Mouse (Mus musculus): ENCODE results near the gene Aatk.

The Aatk gene

DNA sequence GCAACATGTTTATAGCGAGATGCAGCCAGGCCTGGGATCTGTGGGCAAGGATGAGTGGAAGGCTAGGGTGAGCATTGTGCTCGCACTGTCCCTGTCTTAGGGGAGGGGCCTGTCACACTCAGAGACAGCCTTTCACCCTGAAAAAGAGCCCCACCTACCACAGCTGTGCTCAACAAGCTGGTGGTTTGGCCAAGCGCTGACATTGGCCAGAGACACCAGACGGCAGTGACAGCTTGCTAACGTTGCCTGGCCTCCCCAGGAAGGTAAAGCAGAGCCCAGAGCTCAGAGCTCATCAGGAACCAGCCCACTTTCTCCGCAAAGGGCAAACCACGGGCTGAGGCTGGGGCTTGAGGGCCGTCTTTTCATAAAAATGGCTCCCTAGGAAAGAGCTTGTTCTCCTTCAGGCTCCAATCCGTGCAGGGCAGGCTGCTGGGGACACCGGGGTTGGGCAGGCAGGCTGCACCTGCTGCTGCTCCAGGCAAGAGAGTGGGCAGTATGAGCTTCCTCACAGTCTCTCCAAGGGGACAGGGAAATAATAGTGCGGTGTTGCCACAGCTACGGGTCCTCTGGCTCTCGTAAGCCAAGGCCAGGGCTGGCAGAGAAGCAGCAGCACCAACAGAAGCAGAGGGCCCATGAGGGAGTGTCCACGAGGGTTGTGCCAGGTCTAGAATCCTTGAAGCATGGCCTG is 4.3 kb upstream of the Aatk start:
- no peak for DNase-seq

DNA sequence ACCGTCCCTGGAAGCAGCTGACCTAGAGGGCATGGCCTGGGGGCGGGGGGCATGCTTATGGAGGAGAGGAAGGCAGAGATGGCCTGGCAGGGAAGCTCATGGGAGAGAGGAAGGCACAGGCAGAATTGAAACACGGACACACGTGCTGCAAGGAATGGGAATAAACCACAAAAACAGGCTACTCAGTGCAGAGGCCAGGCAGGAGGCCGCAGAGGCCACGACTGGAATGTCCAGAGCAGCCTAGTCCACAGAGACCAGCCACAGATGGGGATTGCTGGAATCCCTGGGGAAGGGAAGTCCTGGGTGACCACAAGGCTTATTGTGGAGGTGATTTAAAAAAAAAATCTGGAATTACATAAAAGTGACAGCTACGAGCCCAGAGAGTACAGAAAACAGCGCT is 2.1 kb upstream of the Aatk start:
- no peak for DNase-seq

DNA sequence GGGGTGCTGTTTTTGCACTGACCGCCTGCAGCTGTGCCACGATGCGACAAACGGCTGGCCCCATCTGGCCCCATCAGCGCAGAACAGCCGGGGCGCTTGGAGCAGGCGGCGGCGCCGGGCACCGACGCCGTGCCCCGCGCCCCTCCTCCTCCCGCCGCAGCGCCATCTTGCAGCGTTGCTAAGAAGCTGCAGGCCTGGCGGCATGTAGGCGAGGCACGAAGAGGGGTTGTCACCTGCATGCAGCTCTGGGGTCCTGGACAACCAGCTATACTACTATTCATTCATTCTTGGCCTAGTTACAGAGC is 1.2 kb upstream of the Aatk start:
- peak; percentile 30 for DNase-seq

DNA sequence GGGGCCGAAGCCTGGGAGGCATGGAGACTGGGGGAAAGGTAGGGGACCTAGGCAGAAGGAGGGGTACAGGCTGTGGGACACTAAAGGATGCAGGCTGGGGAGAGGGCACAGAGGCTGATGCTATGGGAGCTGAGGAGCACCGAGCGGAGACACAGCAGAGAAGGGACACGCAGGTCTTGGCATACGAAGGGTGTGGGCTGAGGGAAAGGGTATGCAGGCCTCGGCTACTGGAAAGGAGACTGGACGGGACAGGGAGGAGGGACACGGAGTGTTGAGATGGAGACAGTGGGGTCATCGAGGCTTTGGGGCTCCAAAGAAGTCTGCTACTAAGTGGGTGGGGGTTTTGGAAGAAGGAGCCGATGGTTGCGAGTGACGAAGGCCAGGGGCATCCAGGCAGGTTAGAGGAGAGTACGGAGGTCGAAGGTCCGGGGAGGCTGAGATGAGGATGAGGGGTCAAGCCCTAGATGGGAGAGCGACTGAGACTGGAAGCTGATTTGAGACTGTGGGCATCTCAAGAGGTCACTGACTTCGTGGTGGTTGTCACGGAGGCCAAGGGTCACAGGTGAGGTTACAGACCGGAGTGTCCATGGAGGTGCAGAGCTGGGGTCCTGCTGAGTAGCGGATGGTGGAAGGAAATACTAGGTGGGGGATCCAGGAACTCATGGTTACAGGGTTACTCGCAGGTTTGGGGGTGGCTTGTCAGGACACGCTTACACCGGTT is 724 bp upstream of the Aatk start:
- no peak for DNase-seq

DNA sequence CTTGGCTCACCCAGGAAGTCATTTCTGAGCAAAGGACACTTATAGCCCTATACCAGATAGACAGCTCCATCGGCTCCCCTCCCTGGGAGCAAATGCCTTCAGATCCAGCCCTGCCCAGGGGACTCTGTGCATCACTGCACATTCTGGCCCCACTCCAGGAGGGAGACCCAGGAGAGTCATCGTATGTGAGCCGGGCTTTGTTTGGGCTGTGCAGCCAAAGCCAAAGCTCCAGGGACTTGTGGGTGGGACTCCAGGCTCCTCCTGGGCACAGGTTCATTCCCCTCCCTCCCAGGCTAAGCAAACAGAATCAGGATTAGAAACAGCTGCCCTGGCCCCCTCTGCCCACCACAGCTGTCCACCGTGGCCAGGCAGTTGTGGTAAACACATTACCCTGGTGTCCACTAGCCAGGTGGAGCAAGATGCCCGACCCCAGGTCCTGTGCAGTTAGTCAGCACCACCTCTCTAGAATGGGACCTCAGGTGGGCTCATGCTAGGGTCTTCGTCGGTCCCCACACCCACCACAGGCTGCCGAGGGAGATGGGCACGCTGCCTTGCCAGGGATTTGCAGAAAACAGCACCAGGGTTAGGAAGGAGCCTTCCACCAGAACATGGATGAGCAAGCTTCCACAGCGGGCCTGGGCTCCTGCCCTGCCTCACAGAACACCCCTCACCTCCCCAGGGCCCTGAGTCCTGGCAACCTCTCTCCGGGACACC is 971 bp downstream of the Aatk start:
- DNase-seq: no peak

DNA sequence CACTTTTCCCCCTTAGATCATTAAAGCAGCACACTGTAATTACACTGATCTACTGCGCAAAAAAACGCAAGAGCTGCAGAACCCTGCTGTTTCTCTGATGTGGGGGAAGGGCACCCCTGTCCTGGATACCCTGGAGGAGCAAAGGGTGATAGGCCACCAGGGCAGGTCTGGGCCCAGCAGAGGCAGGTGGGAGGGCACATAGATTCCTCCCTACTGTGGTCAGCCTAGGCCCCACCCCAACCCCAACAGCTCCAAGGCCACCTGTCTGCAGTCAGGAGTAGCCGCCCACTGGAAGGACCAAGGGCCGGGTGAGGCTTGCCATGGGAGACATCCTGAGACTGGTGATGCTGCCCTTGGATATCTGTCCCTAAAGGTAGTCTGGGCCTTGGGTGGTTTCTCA is 1.6 kb downstream of the Aatk start:
- no peak for DNase-seq

DNA sequence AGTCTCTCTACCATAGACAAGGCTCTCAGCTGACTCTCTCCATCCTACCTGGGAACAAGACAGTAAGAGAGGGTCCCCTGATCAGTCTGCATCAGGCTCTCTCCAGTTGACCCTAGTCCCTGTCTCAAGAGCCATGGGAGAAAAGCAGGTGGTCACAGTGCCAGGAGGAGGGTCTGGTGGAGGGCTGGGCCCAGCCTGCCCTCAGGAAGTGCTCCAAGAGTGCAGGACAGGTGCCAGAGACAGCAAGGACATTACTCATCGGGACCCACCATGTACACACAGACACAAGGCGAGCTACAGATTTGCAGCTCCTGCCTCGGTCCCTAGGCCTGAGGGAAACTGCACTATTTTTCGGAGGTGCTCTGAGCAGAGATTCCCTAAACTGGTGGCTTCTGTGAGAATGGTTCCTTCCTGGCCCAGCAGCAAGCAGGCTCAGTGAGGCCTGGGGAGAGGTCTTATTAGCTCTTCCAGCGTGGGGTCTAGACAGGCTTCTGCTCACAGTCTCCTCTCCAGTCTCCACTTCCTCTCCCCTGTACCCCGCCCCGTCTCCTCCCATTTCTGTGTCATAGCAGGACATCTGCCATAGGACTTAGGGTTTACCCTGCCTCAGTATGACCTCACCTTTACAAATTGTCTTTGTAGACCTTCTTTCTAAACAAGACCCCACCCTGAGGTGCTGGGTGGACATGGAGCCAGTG is 4.7 kb downstream of the Aatk start:
- DNase-seq: no peak

DNA sequence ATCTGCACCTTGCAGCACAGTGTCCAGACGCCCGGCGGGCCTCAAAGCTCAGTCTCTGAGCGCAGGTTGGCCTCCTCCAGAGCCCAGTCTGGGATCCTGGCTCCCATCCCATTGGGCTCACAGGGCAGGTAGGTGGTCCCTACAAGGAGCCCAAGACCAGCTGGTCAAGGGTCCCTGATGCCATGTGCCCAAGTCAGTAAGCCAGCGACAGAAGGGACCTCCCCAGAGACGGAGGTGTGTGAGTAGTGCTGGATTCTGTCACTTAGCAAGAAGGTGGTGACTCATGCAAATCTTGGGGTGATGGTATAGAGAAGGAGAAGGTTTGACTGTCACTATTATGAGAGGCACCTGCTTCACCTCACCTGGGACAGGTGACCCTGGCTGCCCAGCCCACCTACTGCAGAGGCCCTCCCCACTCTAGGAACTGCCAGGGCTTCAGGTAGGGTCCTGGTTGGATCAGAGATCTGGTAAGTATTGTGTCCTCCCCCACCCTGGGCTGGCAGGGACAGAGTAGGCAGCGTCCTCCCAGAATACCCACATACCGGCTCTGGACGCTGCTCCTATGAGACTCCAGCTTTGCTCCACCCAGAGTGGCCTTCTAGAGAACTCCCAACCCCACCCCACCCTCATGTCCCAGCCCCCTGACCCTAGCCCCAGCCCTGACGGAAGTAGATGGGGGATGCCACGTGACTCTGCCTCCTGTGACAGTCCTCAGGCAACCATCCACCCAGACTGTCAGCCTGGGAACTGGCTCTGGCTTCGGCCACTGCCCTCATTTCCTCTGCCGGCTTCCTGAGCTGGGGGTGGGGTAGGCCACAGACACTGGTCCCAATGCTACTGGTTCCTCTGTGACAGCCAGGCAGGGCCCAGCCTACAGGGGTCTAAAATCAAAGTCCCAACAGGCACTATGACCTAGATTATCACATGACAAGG is 5.5 kb downstream of the Aatk start:
- DNase-seq: no peak

DNA sequence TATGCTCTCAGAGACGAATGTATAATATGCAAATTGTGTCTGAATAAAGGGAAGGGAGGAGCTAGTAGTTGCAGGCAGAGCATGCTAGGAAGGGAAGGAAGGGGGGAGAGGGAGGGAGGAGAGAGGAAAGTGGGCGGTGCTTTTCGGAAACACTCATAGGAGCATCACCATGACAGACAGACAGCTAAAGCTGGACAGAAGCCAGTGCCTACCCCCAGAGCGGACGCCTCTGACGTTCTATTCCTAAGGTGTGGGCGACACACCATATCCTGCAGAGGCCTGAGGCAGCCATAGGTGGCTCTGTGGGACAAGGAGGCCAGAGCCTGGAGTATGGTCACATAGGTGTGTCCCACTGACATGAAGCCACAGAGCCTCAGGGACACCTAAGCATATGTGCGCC is 6.5 kb downstream of the Aatk start:
- DNase-seq: no peak

DNA sequence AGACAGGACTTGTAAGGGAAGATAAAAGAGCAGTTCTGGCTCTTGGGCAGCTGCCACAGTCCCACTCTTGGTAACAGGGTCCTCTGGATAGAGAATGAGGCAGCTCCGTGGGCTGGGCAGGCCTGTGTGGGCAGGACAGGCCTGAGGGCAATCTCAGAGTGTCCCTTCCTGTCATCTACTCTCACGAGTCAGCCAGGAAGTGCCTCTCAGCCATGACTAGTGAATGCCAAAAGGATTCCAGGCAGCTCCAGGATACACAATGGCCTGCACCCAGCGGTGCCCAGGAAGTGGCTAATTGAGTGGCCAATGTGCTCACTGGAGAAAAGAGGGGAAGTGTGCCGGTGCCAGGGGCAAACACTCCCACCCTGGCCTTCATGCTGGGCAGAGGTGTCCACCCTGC is 7.4 kb downstream of the Aatk start:
- no peak for DNase-seq

DNA sequence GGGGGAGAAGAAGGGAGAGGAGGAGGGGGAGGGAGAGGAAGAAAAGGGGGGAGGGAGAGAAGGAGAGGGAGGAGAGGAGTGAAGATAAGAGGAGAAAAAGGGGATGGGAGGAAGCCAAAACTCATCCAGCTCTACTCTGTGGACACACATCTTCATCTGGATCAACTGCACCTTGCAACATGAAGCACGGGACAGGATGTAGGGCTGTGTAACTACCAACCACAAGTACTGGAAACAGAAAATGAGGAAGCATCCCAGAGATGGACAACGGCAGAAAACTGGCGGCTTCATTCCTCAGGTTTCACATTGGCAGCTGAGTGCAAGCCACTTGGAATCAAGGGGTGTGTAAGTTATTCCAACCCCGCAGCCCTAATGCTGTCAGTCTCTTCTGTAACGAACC is 12.2 kb downstream of the Aatk start:
- no peak for DNase-seq

DNA sequence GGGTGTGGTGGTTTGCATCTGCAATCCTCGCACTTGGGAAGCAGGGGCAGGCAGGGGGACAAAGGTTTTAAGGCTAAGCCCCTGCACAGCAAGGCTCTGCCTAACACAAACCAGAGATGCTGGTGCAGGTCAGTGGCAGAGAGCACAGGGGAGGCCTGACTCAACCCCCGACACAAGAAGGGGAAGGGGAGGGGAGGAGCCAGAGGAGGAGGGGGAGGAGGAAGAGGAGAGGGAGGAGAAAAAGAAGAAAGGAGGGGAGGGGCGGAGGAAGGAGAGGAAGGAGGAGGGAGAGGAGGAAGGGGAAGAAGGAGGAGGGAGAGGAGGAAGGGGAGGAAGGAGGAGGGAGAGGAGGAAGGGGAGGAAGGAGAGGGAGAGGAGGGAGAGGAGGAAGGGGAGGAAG is 12.7 kb downstream of the Aatk start:
- no peak for DNase-seq

DNA sequence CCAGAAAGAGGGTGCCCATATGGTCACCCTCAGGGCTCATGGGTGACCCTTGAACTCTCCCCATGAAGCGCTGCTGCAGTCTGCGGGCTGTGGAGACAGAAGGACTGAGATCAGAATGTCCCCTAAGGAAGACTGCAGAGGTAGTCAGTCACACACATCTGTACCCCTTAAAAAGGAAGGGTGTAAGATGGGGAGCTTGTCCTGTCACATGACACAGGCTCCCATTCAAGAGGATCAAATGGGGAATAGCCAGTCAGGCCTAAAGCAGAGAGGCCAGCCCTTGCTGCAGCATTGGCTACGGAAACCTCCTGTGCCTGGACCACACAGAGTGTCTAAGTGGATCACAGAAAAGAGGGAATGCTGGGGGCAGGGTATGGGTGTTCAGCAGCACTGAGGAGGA is 13.5 kb downstream of the Aatk start:
- no peak for DNase-seq

DNA sequence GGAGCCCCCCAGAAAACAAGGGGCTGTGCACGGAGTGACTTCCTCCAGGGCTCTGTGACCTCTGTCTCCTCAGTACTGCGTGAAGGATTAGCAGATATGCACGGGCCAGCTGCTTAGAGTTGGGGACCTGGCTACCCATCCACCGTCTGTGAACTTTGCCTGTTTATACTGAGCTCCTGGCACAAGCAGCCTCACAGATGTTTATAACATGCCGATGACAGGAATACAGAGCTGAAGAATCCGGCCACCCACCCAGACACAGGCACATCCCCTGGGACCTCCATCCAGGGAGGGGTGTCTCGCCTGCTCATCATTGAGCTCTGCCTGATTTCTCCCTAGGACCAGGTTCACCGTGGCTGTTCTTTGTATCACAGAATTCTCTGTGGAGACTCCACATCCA is 14.9 kb downstream of the Aatk start:
- no peak for DNase-seq

DNA sequence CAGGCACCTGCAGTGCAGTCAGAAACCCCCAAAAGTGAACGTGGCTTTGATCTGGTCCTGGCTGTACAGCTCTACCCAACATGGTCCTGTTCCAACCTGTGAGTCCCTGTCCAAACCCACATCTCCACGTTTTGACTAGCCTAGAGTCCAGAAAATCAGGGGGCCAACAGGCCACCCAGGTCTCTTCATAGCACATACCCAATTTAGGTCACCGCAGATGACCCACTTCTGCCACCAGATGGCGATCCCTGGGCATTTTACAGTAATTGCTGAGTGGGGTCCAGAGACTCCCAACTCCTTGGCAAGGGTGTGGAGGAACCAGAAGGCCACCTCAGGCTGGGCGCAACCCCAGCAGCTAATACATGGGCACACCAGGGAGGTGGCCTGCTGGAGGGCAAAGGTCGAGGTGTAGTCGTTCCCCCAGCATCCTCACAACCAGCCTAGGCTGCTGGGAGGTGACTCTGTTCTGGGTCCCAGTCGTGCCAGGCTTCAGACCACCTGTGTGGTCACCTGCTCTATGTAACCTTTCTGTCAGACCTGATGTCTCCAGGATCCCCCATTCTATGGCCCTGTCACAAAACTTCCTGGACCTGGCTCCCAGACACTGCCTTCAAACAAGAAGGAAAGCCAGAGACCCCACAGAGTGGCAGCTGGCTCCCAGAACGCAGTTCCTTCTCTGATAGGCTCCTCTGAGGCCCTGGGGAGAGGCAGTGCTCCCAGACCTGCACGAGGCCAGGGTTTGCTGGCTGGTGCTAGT is 16.6 kb downstream of the Aatk start:
- peak; percentile 32 for DNase-seq

DNA sequence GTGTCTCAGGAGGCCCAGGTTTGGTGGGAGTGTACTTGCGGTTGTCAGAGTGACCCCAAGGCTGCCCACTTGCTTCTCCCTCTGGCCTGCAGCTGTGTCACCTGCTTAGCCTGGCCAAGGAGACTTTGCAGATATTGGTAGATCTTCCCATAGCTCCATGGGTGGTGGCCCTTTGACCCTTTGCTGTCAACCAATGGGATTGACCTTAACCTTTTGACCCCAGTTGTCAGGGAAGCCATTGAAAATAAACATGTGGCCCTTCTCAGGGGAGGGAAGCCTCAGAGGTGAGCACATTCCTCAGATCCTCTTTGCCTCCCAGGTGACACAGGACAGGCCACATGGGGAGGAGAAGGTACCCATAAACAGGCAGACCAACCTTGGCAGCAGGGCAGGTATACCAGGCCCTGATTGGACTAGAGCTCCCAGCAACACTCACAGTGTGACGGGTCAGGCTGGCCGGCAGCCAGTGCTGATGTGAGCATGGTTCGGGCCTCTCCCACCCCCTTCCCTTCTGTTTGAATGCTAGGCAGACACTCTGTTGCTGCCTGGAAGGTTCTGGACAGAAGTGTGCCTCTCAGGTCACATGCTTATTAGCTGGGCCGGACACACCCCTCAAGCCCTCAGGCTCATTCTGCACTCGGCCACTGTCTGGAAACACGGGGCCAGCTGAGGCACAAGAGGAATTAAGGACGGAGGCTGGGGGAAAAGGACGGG is 17.4 kb downstream of the Aatk start:
- no peak for DNase-seq

DNA sequence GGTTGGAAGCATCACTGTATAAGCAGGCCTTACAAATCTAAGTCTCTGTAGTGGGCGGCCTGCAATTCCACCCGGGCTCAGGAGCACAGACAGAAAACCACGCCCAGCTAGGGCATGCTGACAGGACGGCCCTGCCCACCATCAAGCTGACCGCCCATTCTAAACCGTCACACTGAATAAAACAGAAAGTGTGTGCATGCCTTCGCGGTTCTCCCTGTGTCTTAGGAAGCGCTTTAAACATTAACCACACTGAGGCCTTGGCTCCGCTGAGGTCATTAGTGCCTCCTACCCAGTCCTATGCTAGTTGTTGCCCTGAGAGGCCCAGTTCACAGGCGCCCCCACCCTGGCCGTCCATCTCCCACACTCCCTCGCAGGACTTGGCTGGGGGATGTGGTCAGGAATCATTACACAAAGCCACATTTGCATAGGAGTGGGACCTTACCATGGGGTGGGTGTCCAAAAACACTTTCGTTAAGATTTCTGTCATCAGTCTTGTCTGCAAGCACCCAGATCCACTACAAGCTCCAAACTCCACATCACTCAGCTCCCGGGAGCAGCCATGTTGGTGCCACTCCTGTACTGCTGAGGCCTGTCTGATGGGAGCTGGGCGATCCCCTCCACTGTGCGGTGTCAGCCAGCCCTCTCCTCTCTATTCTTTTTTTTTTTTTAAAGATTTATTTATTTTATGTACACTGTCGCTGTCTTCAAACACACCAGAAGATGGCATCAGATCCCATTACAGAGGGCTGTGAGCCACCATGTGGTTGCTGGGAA is 18.5 kb downstream of the Aatk start:
- no peak for DNase-seq

DNA sequence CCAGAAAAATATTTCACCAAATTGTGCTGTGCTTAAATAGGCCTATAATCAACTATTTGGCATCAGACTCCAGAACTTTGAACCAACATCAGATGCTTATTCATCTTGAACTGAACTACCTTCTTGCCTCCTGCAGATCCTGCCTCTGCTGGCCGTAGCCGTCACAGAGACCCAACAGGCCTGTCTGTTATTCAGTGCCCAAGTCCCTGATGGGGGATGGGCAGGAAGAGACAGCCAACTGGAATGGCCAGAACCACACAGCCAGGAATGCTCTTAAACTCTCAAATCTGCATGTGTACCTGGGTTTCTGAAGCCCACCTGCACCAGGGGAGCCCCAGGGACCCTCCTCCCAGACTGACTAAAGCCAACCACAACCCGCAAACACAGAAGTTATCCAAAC is 20.0 kb downstream of the Aatk start:
- no peak for DNase-seq

DNA sequence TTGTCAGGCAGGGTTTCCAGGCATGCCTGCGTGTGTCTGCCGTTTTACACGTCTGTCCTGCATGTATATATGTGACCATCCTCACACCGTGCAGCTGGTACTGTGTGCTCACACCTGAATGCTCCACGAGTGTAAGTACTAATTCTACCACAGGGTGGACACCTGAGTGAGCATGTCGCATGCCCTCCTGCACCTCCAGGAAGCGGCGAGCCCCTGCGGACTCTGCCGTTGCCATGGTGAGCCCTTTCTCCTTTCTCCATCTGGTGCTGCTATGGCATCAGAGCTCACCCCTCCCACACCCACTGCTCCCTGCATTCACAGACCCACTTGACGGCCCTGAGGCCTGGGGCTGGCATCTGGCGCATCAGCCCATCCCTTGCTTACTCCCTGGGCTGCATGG is 24.1 kb downstream of the Aatk start:
- DNase-seq: no peak

DNA sequence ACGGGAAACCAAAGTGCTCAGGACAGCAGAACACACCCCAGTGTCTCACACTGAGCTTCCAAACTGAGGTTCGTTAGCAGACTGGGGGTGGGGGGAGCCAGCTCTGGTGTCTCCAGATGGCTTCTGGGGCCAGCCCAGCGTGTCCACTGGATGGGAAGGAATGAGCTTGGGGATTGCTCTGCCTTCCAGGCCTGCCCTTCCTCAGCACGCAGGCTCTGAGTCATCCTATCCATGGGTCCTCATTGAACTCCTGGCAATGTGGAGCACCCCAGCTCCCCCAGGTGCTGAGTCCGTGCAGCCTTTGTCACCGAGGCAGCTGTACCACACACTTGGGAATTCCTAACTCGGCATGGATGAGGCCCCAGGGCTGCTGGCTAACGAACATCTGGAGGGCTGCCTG is 24.8 kb downstream of the Aatk start:
- DNase-seq: no peak

DNA sequence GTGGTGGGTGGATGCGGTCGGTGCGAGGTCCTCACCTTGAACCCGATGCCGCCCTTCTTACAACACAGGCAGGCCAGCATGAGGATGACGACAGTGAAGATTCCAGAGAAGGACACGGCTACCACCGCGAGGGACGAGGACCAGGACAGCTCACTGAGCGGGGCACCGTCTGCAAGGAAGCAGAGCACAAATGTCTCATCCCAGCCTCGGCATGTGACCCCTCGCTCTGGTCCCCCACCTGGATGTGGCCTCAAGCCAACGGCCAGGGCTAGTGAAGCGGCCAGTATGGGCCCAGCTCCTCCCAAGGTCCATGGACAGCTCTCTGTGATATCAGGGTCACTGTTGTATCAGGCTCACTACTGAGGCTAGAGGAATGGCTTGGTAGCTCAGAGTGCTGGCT is 25.6 kb downstream of the Aatk start:
- DNase-seq: no peak
